Mouse (Mus musculus) hindbrain, postnatal 0 days (tissue): ENCODE results near the gene Pigp. TPM values are rescaled to one million over a fixed set of nuclear protein-coding genes. Genes with fewer than 3 reads are reported as not detected.

Experiments
- ATAC-seq: fragments of 200-750 bp; cut with Nextera tagmentation; 2 replicates; pipeline ENCODE4 v1.8.0; 2017; ENCODE audit warnings: mild to moderate bottlenecking, moderate TSS enrichment, moderate library complexity
- DNase-seq: peaks from one replicate; pipeline ENCODE4 v3.0.0-alpha.2; 2015; ENCODE audit warnings: low spot score
- H3K27ac ChIP-seq: fragments of 300-500 bp; sonication (generic); 2 replicates; pipeline ENCODE4 v1.5.1; 2014; ENCODE audit warnings: mild to moderate bottlenecking
- H3K27me3 ChIP-seq: fragments of 300-500 bp; sonication (generic); 2 replicates; pipeline ENCODE4 v1.6.1; 2014; ENCODE audit warnings: low read length, mixed read lengths; ENCODE audit not compliant: insufficient read depth
- H3K36me3 ChIP-seq: fragments of 300-500 bp; sonication (generic); 2 replicates; pipeline ENCODE4 v1.6.1; 2014; ENCODE audit warnings: low read length, mixed read lengths; ENCODE audit not compliant: insufficient read depth
- H3K4me1 ChIP-seq: fragments of 300-500 bp; sonication (generic); 2 replicates; pipeline ENCODE4 v1.6.1; 2014; ENCODE audit warnings: antibody characterized with exemption, low read length, mixed read lengths; ENCODE audit not compliant: insufficient read depth
- H3K4me2 ChIP-seq: fragments of 300-500 bp; sonication (generic); 2 replicates; pipeline ENCODE4 v1.6.1; 2014; ENCODE audit warnings: low read depth, mild to moderate bottlenecking, low read length, moderate library complexity, mixed read lengths
- H3K4me3 ChIP-seq: fragments of 300-500 bp; sonication (generic); 2 replicates; pipeline ENCODE4 v1.5.1; 2014; ENCODE audit warnings: low read length
- H3K9ac ChIP-seq: fragments of 300-500 bp; sonication (generic); replicated peaks from 2 replicates; pipeline ENCODE4 v1.6.1; 2014; ENCODE audit warnings: mild to moderate bottlenecking, low read length, moderate library complexity, mixed read lengths
- H3K9me3 ChIP-seq: fragments of 300-500 bp; sonication (generic); 2 replicates; pipeline ENCODE4 v1.6.1; 2016; ENCODE audit warnings: low read length, mixed read lengths
- CTCF ChIP-seq: IDR thresholded peaks from 2 replicates; pipeline ENCODE4 v1.5.1; 2016; ENCODE audit warnings: antibody characterized with exemption, control low read depth, low read depth
- WGBS: fragments of 180-500 bp; shearing (Covaris S2); extraction: QIAGEN DNeasy Blood & Tissue Kit; methylation state at CpG from one replicate; pipeline ENCODE4 v1.1.7; 2014; 5-methylcytosine and 5-hydroxymethylcytosine counted together
- polyA plus RNA-seq: library from polyadenylated mRNA; unstranded; fragments of >200 nt; fragmentation: Nextera tagmentation; extraction: Ambion mirVana; gene quantifications from 2 replicates; pipeline ENCODE4 v1.2.1, GENCODE M21; 2015
- total RNA-seq: library from RNA; depleted of rRNA; stranded (reverse); fragments of >200 nt; gene quantifications from 2 replicates; pipeline ENCODE4 v1.2.3, GENCODE M21; 2014

Pigp gene
- total and polyA plus RNA-seq, 2 experiments from 2014 or later = 100 to 139 TPM

DNA sequence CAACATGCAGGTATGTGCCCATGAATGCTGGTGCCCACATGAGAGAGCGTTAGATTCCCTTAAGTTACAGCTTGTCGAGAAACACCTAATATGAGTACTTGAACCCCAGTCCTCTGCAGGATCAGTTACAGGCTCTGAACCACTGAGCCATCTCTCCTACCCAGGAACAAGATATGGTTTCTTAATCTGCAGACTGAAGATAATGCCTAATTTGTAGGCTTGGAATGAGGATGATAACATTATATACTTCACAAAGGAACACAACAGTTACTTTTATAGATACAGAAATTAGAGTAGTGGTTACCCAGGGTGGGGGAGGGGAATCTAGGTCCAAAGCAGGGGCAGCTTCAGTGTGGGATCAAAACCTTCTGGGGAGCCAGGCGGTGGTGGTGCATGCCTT is 45.6 kb downstream of the Pigp start:
- no peak overlapping the region for H3K27ac ChIP-seq
- no peaks in the 10 kb centered on the region for H3K9me3 ChIP-seq
- WGBS = 84% methylated on average over 3 of the region's 3 CpGs
- DNase-seq = no peak
- H3K27me3 ChIP-seq = peaks cover 9% of the 10 kb centered on the region
- no peak for ATAC-seq
- peaks cover 3% of the 10 kb centered on the region; the same call in 1 of the 2 replicates for H3K4me1 ChIP-seq
- no peak for TF ChIP-seq CTCF
- H3K36me3 ChIP-seq = no peaks in the 10 kb centered on the region
- H3K4me3 ChIP-seq = no peak overlapping the region
- no peak overlapping the region for H3K9ac ChIP-seq
- no peak overlapping the region for H3K4me2 ChIP-seq

DNA sequence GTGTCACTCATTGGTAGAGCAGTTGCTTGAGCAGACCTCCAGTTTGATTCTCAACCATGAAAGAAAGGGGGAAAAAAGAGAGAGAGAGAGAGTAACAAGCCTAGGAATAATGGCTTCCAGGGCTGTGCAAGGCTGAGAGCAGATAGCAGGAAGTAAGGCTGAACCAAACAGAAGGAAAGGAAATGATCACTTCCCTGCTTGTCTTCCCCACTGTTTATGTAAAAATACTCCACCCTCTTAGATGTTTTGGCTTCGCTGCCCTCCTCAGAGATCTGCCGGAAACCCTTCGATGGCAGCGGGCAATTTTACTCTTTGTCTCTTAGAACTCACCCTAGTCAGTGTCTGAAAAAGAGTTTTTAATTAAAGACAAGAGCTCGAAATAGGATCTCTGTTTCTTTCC is 48.0 kb downstream of the Pigp start:
- ATAC-seq (no peak), DNase-seq (no peak)
- TF ChIP-seq CTCF = no peak
- H3K36me3 ChIP-seq = no peaks in the 10 kb centered on the region
- 72% methylated on average over 5 of the region's 5 CpGs for WGBS
- peaks cover 9% of the 10 kb centered on the region for H3K27me3 ChIP-seq
- H3K9ac ChIP-seq = no peak overlapping the region
- no peak overlapping the region for H3K27ac ChIP-seq
- no peaks in the 10 kb centered on the region for H3K4me1 ChIP-seq
- no peak overlapping the region for H3K4me2 ChIP-seq
- H3K4me3 ChIP-seq = no peak overlapping the region
- no peaks in the 10 kb centered on the region for H3K9me3 ChIP-seq

DNA sequence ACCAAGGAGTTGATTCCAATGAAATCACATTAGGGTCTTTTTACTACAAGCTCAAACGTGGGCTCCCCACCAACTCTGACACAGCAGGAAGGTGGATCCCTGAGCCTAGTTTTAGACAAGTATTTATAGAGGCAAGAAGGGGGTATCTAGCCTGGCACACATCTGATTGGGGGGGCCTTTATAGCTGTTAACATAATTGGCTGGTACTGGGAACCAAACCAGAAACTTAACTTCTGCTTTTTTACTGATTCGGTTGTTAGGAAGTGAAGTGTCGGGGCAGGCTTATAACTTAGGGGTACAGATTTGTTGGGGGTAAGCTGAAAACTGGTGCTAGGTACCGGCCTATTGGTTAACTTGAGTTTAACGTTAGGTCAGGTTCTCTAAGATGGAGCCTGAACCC is 51.4 kb downstream of the Pigp start:
- DNase-seq (no peak), ATAC-seq (no peak)
- Histone ChIP-seq H3K4me1 (no peaks in the 10 kb centered on the region), H3K27ac (no peak overlapping the region), H3K27me3 (no peaks in the 10 kb centered on the region), H3K9ac (no peak overlapping the region), H3K4me2 (no peak overlapping the region), H3K36me3 (no peaks in the 10 kb centered on the region), H3K4me3 (no peak overlapping the region), H3K9me3 (no peaks in the 10 kb centered on the region)
- TF ChIP-seq CTCF = no peak
- 80% methylated on average over 5 of the region's 5 CpGs for WGBS

DNA sequence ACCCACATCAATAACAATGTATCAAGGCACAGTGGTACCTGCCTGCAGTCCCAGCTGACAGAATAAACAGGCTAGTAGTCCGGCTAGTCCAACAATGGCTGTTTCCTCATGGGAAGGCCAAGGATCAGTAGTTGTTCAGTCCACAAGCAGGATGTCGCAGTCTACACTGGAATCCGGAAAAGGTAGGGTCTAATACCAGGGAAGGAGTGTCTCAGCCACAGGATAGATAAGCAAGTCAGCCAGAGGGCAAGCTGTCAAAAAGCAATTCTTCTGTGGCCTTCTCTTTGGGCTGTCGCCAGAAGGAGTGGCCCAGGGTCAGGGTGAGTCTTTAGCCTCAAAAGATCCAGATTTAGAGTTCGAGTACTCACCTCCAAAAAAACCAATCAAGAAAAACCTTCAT is 53.9 kb downstream of the Pigp start:
- no peaks in the 10 kb centered on the region for H3K27me3 ChIP-seq
- no peak for TF ChIP-seq CTCF
- no peaks in the 10 kb centered on the region for H3K36me3 ChIP-seq
- ATAC-seq (no peak), DNase-seq (no peak)
- no peak overlapping the region for H3K27ac ChIP-seq
- no peaks in the 10 kb centered on the region for H3K9me3 ChIP-seq
- H3K4me2 ChIP-seq = no peak overlapping the region
- no peaks in the 10 kb centered on the region for H3K4me1 ChIP-seq
- H3K9ac ChIP-seq = no peak overlapping the region
- no peak overlapping the region for H3K4me3 ChIP-seq
- WGBS = 73% methylated on average over 5 of the region's 5 CpGs

DNA sequence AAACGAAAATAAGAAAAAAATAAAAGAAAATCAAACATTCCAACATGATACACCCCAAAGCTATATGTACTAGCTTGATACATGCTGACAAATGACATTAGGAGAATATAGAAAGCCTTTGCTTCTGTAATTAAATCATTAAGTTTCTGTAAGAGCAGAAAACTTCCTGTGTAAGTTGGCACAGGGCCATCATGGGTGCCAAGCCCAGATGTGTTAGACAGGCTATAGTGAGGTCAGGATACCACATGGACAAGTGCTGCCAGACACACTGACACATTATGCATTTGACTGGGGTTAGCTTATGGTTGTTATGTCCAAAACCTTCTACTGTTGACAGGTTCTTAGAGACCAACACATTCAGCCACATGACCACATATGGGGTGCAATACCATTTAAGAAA is 56.4 kb downstream of the Pigp start:
- DNase-seq (no peak), ATAC-seq (no peak)
- H3K27me3 ChIP-seq = no peaks in the 10 kb centered on the region
- no peak for TF ChIP-seq CTCF
- no peak overlapping the region for H3K9ac ChIP-seq
- H3K36me3 ChIP-seq = no peaks in the 10 kb centered on the region
- H3K4me3 ChIP-seq = no peak overlapping the region
- H3K4me1 ChIP-seq = 0 out of 2 replicates have a peak, but pooled peaks cover 2% of the 10 kb centered on the region
- no peak overlapping the region for H3K4me2 ChIP-seq
- 37% methylated on average over 1 of the region's 1 CpGs for WGBS
- no peak overlapping the region for H3K27ac ChIP-seq
- H3K9me3 ChIP-seq = no peaks in the 10 kb centered on the region

DNA sequence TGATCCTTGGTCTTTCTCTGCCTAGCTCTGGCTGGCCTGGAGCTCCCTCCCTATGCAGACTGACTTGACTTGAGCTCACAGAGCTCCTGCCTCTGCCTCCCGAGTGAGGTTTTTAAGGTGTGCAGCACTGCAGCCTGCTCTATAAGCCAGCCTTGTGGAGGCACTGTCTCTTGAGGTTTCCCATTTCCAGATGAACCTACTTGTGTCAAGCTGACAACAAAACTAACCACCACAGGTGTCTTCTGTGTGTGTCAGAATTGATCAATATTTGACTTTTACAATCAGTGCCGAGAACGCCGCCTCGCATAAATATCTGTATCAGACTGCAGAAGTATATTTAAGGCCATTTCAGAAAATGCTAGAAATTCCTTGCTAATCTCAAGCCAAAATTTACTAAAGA is 57.0 kb downstream of the Pigp start:
- ATAC-seq (no peak), DNase-seq (no peak)
- H3K36me3 ChIP-seq = no peaks in the 10 kb centered on the region
- no peak for TF ChIP-seq CTCF
- 90% methylated on average over 5 of the region's 5 CpGs for WGBS
- no peaks in the 10 kb centered on the region for H3K9me3 ChIP-seq
- H3K27me3 ChIP-seq = no peaks in the 10 kb centered on the region
- H3K9ac ChIP-seq = no peak overlapping the region
- H3K4me1 ChIP-seq = 0 out of 2 replicates have a peak, but pooled peaks cover 2% of the 10 kb centered on the region
- peak overlapping the region; percentile 100; the same call in 1 of the 2 replicates for H3K27ac ChIP-seq
- H3K4me3 ChIP-seq = no peak overlapping the region
- H3K4me2 ChIP-seq = no peak overlapping the region

DNA sequence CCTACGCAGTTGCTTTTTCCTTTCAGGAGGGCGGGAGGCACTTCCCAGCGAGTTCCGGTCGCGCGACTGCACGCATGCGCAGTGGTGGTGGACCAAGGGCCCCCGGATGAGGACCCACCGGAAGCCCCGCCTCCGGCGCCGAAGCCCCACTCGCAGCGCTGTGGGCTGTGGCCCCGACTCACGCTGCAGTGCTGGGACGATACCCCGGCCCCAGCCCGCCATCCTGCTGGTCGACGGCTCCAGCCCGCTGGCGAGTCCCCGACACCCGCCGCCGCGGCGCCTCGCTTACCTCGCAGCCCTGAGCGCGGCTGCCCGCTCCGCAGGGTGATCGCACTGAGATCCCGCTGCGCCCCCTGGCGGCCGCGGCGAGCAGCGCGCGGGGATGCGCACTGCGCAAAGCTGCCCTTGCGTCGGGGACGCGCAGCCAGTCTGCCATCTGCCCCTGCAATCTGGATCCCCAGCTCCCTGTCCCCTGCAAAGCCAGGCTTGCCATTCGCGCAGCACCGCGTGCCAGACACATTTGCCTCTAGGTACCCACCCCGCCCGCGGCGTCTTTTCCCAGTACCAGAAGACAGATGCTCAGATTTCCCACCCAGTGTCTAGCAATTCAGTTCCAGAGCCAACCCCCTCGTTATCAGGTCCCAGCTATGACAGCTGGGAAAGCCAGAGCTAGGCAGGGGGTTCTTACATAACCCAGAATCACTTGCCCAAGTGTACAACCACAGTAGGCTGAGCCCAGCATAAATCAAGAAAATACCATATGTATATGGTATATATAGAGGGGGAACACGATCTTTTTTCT is 58.2 kb downstream of the Pigp start, which contains the start of gene Hlcs:
Hlcs (minus strand) TSS at position 343 of the 802 bp plus-strand sequence.
- 0 out of 2 replicates have a peak, but pooled peaks cover 2% of the 10 kb centered on the region for H3K4me1 ChIP-seq
- ATAC-seq (peak; percentile 92), DNase-seq (peak; percentile 99)
- peak within 1 kb of the TSS; percentile 100 for H3K27ac ChIP-seq
- no peaks in the 10 kb centered on the region for H3K27me3 ChIP-seq
- peak within 1 kb of the TSS; percentile 69 for H3K4me2 ChIP-seq
- peak; percentile 64 for TF ChIP-seq CTCF
- H3K36me3 ChIP-seq = no peaks in the 10 kb centered on the region
- peak within 1 kb of the TSS; percentile 57 for H3K4me3 ChIP-seq
- no peaks in the 10 kb centered on the region for H3K9me3 ChIP-seq
- WGBS = under 1% methylated on average over 54 of the region's 64 CpGs
- H3K9ac ChIP-seq = peak within 1 kb of the TSS; percentile 78
